Mouse (Mus musculus) heart, postnatal 10 days (tissue): Measurements from ENCODE around the gene Otub1. TPM values are rescaled to one million over a fixed set of nuclear protein-coding genes. Genes with fewer than 3 reads are reported as not detected.

Experiments
- DNase-seq, 2 experiments: peaks; one replicate each; pipeline ENCODE4 v3.0.0; 2021
- intact Hi-C: fragments of 180-260 bp; cut with DNase I; formaldehyde crosslinking; loops from one replicate; pipeline ENCODE4 v1.15.1; 2025
- total RNA-seq, 2 experiments: library from RNA; stranded (reverse); gene quantifications; 2 replicates each; pipeline ENCODE4 v1.2.3; 2021

Otub1 gene
- total RNA-seq, 2 experiments from 2014 or later: 102 to 104 TPM

GRCm38 (mm10) chr19:7151300-7151926, 54.7 kb downstream of the Otub1 start:
- DNase-seq: no peak
- intact Hi-C loops: no loop called here

GRCm38 (mm10) chr19:7149158-7149685, 56.9 kb downstream of the Otub1 start:
- intact Hi-C loops: no loop called here
- DNase-seq: peak in 1 of 2 experiments; percentile 40

GRCm38 (mm10) chr19:7148541-7149085, 57.5 kb downstream of the Otub1 start:
- no peak for DNase-seq
- intact Hi-C loops: no loop called here

Other genes with a start within 250 kb of the Otub1 start
- gene Ppp1r14b, start 231.3 kb downstream of the Otub1 start, total RNA-seq: 100 to 1,000 TPM; 168 to 180 TPM
- 10 to 100 TPM; 18.1 to 19.3 TPM for gene Plcb3, start 229.8 kb downstream of the Otub1 start, total RNA-seq
- gene Fkbp2, start 225.8 kb downstream of the Otub1 start, total RNA-seq: 10 to 100 TPM; 14.7 to 19.0 TPM
- gene Vegfb, start 218.7 kb downstream of the Otub1 start, total RNA-seq: 100 to 1,000 TPM; 284 to 285 TPM
- 10 to 100 TPM; 59.4 to 62.4 TPM for gene Dnajc4, start 213.7 kb downstream of the Otub1 start, total RNA-seq
- gene Nudt22, start 210.2 kb downstream of the Otub1 start, total RNA-seq: 10 to 100 TPM; 27.3 to 29.7 TPM
- 10 to 100 TPM; 21.2 to 21.9 TPM for gene Trpt1, start 210.2 kb downstream of the Otub1 start, total RNA-seq
- 1 to 10 TPM; 5.2 to 6.6 TPM for gene Fermt3, start 186.8 kb downstream of the Otub1 start, total RNA-seq
- gene Stip1, start 166.3 kb downstream of the Otub1 start, total RNA-seq: 100 to 1,000 TPM; 104 to 117 TPM
- 100 to 1,000 TPM; 168 to 172 TPM for gene Macrod1, start 149.5 kb downstream of the Otub1 start, total RNA-seq
- gene Flrt1, start 100.6 kb downstream of the Otub1 start, total RNA-seq: 1 to 10 TPM; 1.2 to 1.3 TPM
- gene Cox8a, start 11.3 kb upstream of the Otub1 start, total RNA-seq: 100 to 1,000 TPM; 661 to 717 TPM
- gene Naa40, start 34.9 kb upstream of the Otub1 start, total RNA-seq: 10 to 100 TPM; 25.5 to 28.7 TPM
- 10 to 100 TPM; 12.9 to 26.0 TPM for gene Rcor2, start 61.0 kb upstream of the Otub1 start, total RNA-seq
- gene Mark2, start 135.5 kb upstream of the Otub1 start, total RNA-seq: 10 to 100 TPM; 51.7 to 54.3 TPM
- gene Spindoc, start 176.7 kb upstream of the Otub1 start, total RNA-seq: 10 to 100 TPM; 27.2 to 28.5 TPM
- 10 to 100 TPM; 25.1 to 32.8 TPM for gene 2700081O15Rik, start 211.3 kb upstream of the Otub1 start, total RNA-seq